Mouse (Mus musculus): ENCODE measurements around the gene Mbnl1.

- TF ChIP-seq HCFC1 (IDR thresholded peaks at IDR 0.05; ENCODE audit: low read depth, low read length) (no peak), CTCF (conservative IDR thresholded peaks at IDR 0.05 in 1 of 2, IDR thresholded peaks at IDR 0.05 in 1 of 2; ENCODE audit: low read depth in 2 of 2, low read length in 2 of 2) (peak; percentile 36 to 74; a peak in 3 of 4 replicates), MAFK (IDR thresholded peaks at IDR 0.05; ENCODE audit: insufficient replicate concordance, low read length) (no peak), EP300 (IDR thresholded peaks at IDR 0.05; ENCODE audit: low read length) (no peak), POLR2A (IDR thresholded peaks at IDR 0.05; ENCODE audit: low read depth, low read length) (no peak), MAZ (IDR thresholded peaks at IDR 0.05; ENCODE audit: low read depth, low read length) (no peak), NRF1 (IDR thresholded peaks at IDR 0.05; ENCODE audit: low read depth, low read length) (no peak), RCOR1 (conservative IDR thresholded peaks at IDR 0.05; ENCODE audit: low read depth, low read length) (no peak), TCF12 (IDR thresholded peaks at IDR 0.05; ENCODE audit: low read depth, low read length) (no peak), ZC3H11A (IDR thresholded peaks at IDR 0.05; ENCODE audit: low read depth, low read length) (no peak), E2F4 (IDR thresholded peaks at IDR 0.05; ENCODE audit: insufficient replicate concordance, low read depth, low read length) (no peak), TBP (conservative IDR thresholded peaks at IDR 0.05; ENCODE audit: low read depth, low read length) (no peak), POLR2AphosphoS2 (IDR thresholded peaks at IDR 0.05; ENCODE audit: low read depth, low read length) (no peak), MEF2A (IDR thresholded peaks at IDR 0.05; ENCODE audit: borderline replicate concordance, low read depth, low read length) (no peak)
Measured at GRCm38 (mm10) chr3:60611839-60612238, 139.2 kb downstream of the Mbnl1 start.

Data from CH12.LX (cell line).